Mouse (Mus musculus) liver, embryonic 14.5 days (tissue): Measurements from ENCODE around the gene Cebpb. TPM values are rescaled to one million over a fixed set of nuclear protein-coding genes. Genes with fewer than 3 reads are reported as not detected.

Experiments used
- ATAC-seq: fragments of 200-750 bp; cut with Nextera tagmentation; 2 replicates; pipeline ENCODE4 v1.8.0; 2017; ENCODE audit warnings: moderate number of reproducible peaks, mild to moderate bottlenecking, moderate library complexity; ENCODE audit not compliant: insufficient read depth
- DNase-seq, 3 experiments: peaks; one replicate each; pipeline ENCODE4 v3.0.0-alpha.2; 2012 to 2013; ENCODE audit warnings: low read depth in 3 of 3, low spot score in 3 of 3
- H3K27ac ChIP-seq: fragments of 300-500 bp; sonication (generic); 2 replicates; pipeline ENCODE4 v1.5.1; 2014; ENCODE audit warnings: moderate library complexity, mild to moderate bottlenecking, control low read depth, inconsistent platforms
- H3K27me3 ChIP-seq: fragments of 300-500 bp; sonication (generic); 2 replicates; pipeline ENCODE4 v1.6.1; 2014; ENCODE audit warnings: mild to moderate bottlenecking, low read length, moderate library complexity; ENCODE audit not compliant: control insufficient read depth, insufficient read depth
- H3K36me3 ChIP-seq: fragments of 300-500 bp; sonication (generic); replicated peaks from 2 replicates; pipeline ENCODE4 v1.6.1; 2014; ENCODE audit warnings: low read depth; ENCODE audit not compliant: control insufficient read depth, insufficient read depth
- H3K4me1 ChIP-seq, 2 experiments: fragments of 200-500 bp in 1 of 2; fragments of 300-500 bp in 1 of 2; sonication (generic) in 1 of 2; replicated peaks; 2 replicates each; pipeline ENCODE4 v1.6.1; 2012 to 2014; ENCODE audit warnings: antibody characterized with exemption in 1 of 2, inconsistent platforms in 1 of 2, low read length in 1 of 2; ENCODE audit not compliant: control insufficient read depth in 2 of 2, insufficient read depth in 2 of 2
- H3K4me2 ChIP-seq: fragments of 300-500 bp; sonication (generic); 2 replicates; pipeline ENCODE4 v1.6.1; 2014; ENCODE audit warnings: low read depth, mild to moderate bottlenecking, control low read depth, moderate library complexity
- H3K4me3 ChIP-seq, 2 experiments: fragments of 200-500 bp in 1 of 2; fragments of 300-500 bp in 1 of 2; sonication (generic) in 1 of 2; 2 replicates each; pipeline ENCODE4 v1.5.1; 2012 to 2014; ENCODE audit warnings: low read depth in 2 of 2, low read length in 2 of 2, mild to moderate bottlenecking in 2 of 2, control low read depth in 1 of 2, inconsistent platforms in 1 of 2, moderate library complexity in 1 of 2; ENCODE audit not compliant: insufficient read depth in 1 of 2
- H3K9ac ChIP-seq: fragments of 300-500 bp; sonication (generic); replicated peaks from 2 replicates; pipeline ENCODE4 v1.6.1; 2014; ENCODE audit warnings: mild to moderate bottlenecking, control low read depth, moderate library complexity
- H3K9me3 ChIP-seq: fragments of 300-500 bp; sonication (generic); 2 replicates; pipeline ENCODE4 v1.6.1; 2016; ENCODE audit warnings: low read length, mixed read lengths; ENCODE audit not compliant: control insufficient read depth
- CTCF ChIP-seq: IDR thresholded peaks from 2 replicates; pipeline ENCODE4 v1.5.1; 2016; ENCODE audit warnings: antibody characterized with exemption, low read depth, control low read depth
- EP300 ChIP-seq: IDR thresholded peaks from 2 replicates; pipeline ENCODE4 v1.6.1; 2016; ENCODE audit warnings: antibody characterized with exemption, low read depth
- WGBS: fragments of 180-500 bp; shearing (Covaris S2); extraction: QIAGEN DNeasy Blood & Tissue Kit; methylation state at CpG from one replicate; pipeline ENCODE4 v1.1.7; 2014; ENCODE audit not compliant: insufficient replicate concordance; 5-methylcytosine and 5-hydroxymethylcytosine counted together
- polyA plus RNA-seq, 2 experiments: library from polyadenylated mRNA; depleted of rRNA in 1 of 2; stranded (reverse) in 1 of 2; unstranded in 1 of 2; fragments of >200 nt; fragmentation: Nextera tagmentation in 1 of 2; extraction: Ambion mirVana in 1 of 2; gene quantifications; 2 replicates each; pipeline versions ENCODE4 v1.2.1 to v1.2.3; 2012 to 2014

The Cebpb gene
- polyA plus RNA-seq, 2 experiments, result 12.8 to 17.2 TPM

DNA sequence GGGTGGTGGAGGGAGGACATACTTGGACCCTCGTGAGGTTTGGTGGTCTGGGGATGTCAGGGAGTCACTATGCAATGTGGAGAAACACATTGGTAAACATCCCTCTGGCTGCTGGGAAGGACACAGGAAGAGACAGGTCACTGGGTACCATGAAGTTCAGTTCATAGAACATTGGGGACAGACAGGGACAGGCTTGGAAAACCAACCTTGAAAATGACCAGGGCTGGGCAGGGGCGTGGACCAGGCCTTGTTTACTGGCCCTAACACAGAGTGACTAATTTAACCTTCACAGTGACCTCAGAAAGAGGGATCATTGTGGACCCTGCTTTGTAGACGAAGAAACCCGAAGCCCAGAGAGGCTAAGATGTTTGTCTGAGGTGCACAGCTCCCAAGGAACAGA lies 30.8 kb downstream of the Cebpb start:
- H3K27me3 ChIP-seq, result no peaks in the 10 kb centered on the region
- DNase-seq, result no peak
- H3K9ac ChIP-seq, result no peak overlapping the region
- ATAC-seq, result no peak
- H3K4me3 ChIP-seq, result no peak overlapping the region
- H3K4me2 ChIP-seq, result no peak overlapping the region
- H3K9me3 ChIP-seq, result no peaks in the 10 kb centered on the region
- H3K36me3 ChIP-seq, result no peaks in the 10 kb centered on the region
- WGBS, result 58% methylated on average over 4 of the region's 4 CpGs
- no peak for TF ChIP-seq EP300
- no peak for TF ChIP-seq CTCF
- H3K4me1 ChIP-seq, result peaks cover 0 to 5% of the 10 kb centered on the region in 2 experiments; a peak in 1 of 4 replicates
- no peak overlapping the region for H3K27ac ChIP-seq

DNA sequence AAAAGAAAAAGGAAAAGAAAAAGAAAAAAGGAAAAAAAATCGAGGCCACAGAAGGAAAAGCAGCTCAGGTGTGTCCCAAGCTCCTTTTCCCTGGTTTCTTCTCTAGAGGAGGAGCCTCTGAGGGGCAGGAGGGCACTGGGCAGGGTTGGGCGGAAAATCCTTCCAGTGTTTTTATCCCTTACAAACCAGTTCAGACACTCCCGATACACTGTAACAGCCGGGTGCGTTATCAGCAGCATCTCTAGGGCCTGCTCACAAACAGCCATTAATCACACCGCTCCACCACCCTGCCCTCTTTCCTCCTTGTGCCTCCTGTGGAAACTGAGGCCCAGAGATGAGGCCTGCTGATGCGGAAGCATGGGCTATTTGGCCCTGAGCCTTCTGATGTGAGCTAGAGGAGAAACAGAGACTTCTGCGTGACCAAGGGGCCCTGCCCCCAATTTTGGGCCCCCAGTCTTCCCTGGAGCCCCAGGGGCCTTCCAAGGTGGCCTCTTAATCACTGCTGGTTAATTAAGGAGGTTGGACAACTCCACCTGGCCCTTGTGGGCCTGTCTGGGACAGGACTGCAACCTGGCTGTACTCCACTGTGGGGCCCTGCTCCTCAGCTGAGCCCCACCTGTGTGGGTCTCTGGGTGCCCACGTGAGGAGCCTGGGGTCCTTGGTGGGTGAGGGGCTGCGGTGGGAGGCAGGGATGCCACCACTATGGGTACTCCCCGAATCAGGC lies 32.6 kb downstream of the Cebpb start:
- Histone ChIP-seq H3K36me3 (no peaks in the 10 kb centered on the region), H3K4me1 (peaks cover 0 to 5% of the 10 kb centered on the region in 2 experiments; a peak in 1 of 4 replicates), H3K27me3 (no peaks in the 10 kb centered on the region), H3K4me3 (no peak overlapping the region), H3K9me3 (no peaks in the 10 kb centered on the region), H3K27ac (no peak overlapping the region), H3K9ac (no peak overlapping the region), H3K4me2 (no peak overlapping the region)
- WGBS, result 47% methylated on average over 11 of the region's 11 CpGs
- TF ChIP-seq EP300, result no peak
- no peak for TF ChIP-seq CTCF
- DNase-seq (no peak), ATAC-seq (no peak)

DNA sequence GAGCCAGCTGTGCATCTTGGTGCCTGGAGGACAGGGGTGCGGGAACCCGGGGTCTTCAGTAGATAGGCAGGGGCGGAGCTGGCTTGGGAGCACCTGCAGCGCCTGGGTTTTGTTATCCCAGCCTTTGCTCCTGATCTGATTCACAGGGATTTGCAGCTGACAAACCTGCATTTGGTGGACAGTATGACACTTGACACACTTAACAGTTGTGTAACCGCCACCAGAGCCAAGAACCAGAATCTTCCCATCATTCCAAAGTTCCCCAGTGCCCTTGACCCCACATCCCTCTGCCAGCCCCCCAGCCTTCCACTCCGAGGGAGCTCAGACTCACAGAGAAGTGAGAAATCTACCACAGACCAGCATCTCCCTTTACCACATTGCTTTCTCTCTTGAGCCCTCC lies 33.8 kb downstream of the Cebpb start:
- no peak overlapping the region for H3K4me2 ChIP-seq
- H3K27ac ChIP-seq, result no peak overlapping the region
- no peak overlapping the region for H3K9ac ChIP-seq
- no peak for ATAC-seq
- no peak overlapping the region for H3K4me3 ChIP-seq
- 67% methylated on average over 6 of the region's 6 CpGs for WGBS
- TF ChIP-seq EP300, result no peak
- TF ChIP-seq CTCF, result no peak
- H3K4me1 ChIP-seq, result 0 out of 4 replicates have a peak, but pooled peaks cover 0 to under 1% of the 10 kb centered on the region in 2 experiments
- no peaks in the 10 kb centered on the region for H3K36me3 ChIP-seq
- DNase-seq, result no peak
- H3K9me3 ChIP-seq, result no peaks in the 10 kb centered on the region
- H3K27me3 ChIP-seq, result no peaks in the 10 kb centered on the region

DNA sequence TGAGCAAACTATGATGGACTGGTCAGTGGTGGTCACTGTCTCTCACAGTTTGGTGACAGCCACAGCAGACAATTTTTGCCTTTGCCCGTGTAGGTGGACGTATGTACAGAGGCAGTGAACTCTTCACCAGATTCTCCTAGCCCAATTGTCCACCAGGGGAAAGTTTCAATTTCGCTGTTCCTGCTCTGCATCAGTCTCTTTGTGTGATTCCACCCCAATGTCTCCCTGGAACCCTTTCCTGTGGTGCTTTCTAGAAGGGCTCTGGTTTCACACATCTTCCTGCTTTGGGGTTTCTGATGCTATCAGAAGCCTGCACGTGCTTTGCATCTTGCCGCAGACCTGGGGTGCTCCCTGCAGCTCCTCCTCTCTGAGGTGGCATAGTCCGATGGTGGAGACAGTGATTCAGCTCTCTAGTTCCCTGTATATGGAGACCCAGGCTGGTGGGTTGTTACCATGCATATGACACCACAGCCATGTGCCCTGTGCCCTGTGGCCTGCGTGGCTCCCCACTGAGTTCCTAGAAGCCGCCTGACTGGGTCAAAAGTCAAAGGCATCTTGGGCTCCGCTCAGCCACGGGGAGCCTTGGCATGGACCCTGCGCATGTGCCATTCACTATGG lies 35.0 kb downstream of the Cebpb start:
- TF ChIP-seq CTCF (no peak), EP300 (no peak)
- no peak overlapping the region for H3K9ac ChIP-seq
- no peak overlapping the region for H3K4me2 ChIP-seq
- no peaks in the 10 kb centered on the region for H3K27me3 ChIP-seq
- no peaks in the 10 kb centered on the region for H3K9me3 ChIP-seq
- WGBS, result 42% methylated on average over 11 of the region's 11 CpGs
- no peak overlapping the region for H3K4me3 ChIP-seq
- ATAC-seq, result no peak
- H3K4me1 ChIP-seq, result no peaks in the 10 kb centered on the region
- DNase-seq, result no peak
- no peaks in the 10 kb centered on the region for H3K36me3 ChIP-seq
- no peak overlapping the region for H3K27ac ChIP-seq

DNA sequence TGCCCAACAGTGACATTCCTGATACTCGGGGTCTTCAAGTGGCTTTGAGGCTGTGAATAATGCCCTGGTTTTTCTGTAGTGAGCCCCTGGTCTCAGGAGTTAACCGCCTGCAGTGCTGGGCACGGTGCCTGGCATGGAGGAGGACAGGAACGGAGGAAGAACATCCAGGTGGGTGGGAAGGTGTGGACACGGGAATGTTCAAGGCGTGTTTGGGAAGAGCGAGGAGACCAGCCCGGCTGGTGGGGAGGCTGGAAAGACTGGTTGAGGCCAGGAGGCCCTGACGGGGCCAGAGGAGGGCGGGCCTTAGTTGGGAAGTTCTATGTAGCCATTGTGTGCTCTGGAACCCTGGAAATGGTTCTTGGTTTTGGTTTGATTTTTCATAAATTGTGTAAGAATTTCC lies 37.2 kb downstream of the Cebpb start:
- ATAC-seq (no peak), DNase-seq (no peak)
- H3K4me3 ChIP-seq, result no peak overlapping the region
- no peaks in the 10 kb centered on the region for H3K9me3 ChIP-seq
- H3K27me3 ChIP-seq, result no peaks in the 10 kb centered on the region
- no peaks in the 10 kb centered on the region for H3K4me1 ChIP-seq
- H3K36me3 ChIP-seq, result no peaks in the 10 kb centered on the region
- H3K27ac ChIP-seq, result no peak overlapping the region
- TF ChIP-seq EP300 (no peak), CTCF (no peak)
- 75% methylated on average over 10 of the region's 10 CpGs for WGBS
- H3K9ac ChIP-seq, result no peak overlapping the region
- H3K4me2 ChIP-seq, result no peak overlapping the region
